Comparison of ENCODE assay signal across 8 mouse cellular contexts in genomic region chr1:189675421-189675820, GRCm38 (mm10). TPM values are rescaled to one million over a fixed set of nuclear protein-coding genes. Genes with fewer than 3 reads are reported as not detected.
DNase-seq lines count a peak whose midpoint lies in the region.

No protein-coding gene starts in this region.

- intact Hi-C loops in heart, postnatal 25 days (cut with DNase I), result loop anchor here (5.0 kb wide), 3 partner anchors 252 to 648 kb away; no protein-coding TSS in a partner anchor
- intact Hi-C loops in left cerebral cortex, postnatal 25 days (cut with DNase I), result loop anchor here (2.0 kb wide), 1 partner anchor 649 kb away; no protein-coding TSS in a partner anchor

- DNase-seq in heart, adult 18-20 months, result peak; percentile 22 to 66
- no peak for DNase-seq in heart, postnatal 25 days (ENCODE audit: low spot score)
- DNase-seq in right cerebral cortex, postnatal 4 days, result peak; percentile 61
- DNase-seq in right cerebral cortex, adult 18-20 months, result no peak
- peak; percentile 68 for DNase-seq in cerebellum, adult 9-10 months
- peak; percentile 24 to 39 for DNase-seq in left cerebral cortex, postnatal 25 days (ENCODE audit: low spot score in 2 of 2)
- DNase-seq in urinary bladder, adult 18-20 months (ENCODE audit: low spot score in 2 of 2), result no peak
- no peak for DNase-seq in yolk sac, embryonic 10.5 days (ENCODE audit: low spot score)

RNA-seq across cellular contexts. Expression of gene Cenpf, which starts 12.5 kb away (rescaled TPM):
- 1 to 10 TPM; 5.5 to 5.9 TPM for total RNA-seq in heart, adult 18-20 months (2021)
- 1 to 10 TPM; 2.5 to 5.2 TPM for total RNA-seq in heart, postnatal 25 days (2021)
- under 1 TPM; 0.48 to 0.53 TPM for total RNA-seq in left cerebral cortex, postnatal 25 days (2021)

RNA-seq across cellular contexts. Expression of gene Ptpn14, which starts 52.6 kb away (rescaled TPM):
- 10 to 100 TPM; 29.3 to 33.7 TPM for total RNA-seq in heart, adult 18-20 months (2021)
- 10 to 100 TPM; 29.4 to 30.9 TPM for total RNA-seq in heart, postnatal 25 days (2021)
- total RNA-seq in left cerebral cortex, postnatal 25 days (2021), result 10 to 100 TPM; 10.6 to 12.7 TPM

Comparison
In these comparisons a context has a peak if more than half of its experiments do, and no peak if none do; other contexts are left out.
1. DNase-seq: peak in heart, adult 18-20 months (2 of 2), right cerebral cortex, postnatal 4 days (single experiment), cerebellum, adult 9-10 months (single experiment) and left cerebral cortex, postnatal 25 days (2 of 2); none in heart, postnatal 25 days (single experiment), right cerebral cortex, adult 18-20 months (single experiment), urinary bladder, adult 18-20 months (0 of 2) and yolk sac, embryonic 10.5 days (single experiment).